Mouse (Mus musculus) G1E (cell line): ENCODE measurements around the gene Il12rb1.

Experiments
- CTCF ChIP-seq: IDR thresholded peaks from 2 replicates; pipeline ENCODE4 v1.5.1; 2012; ENCODE audit warnings: low read depth, low read length, inconsistent platforms, mixed read lengths
- POLR2AphosphoS5 ChIP-seq: IDR thresholded peaks from 2 replicates; pipeline ENCODE4 v1.6.1; 2012; ENCODE audit warnings: low read depth, low read length, inconsistent platforms; ENCODE audit not compliant: insufficient replicate concordance

GRCm38 (mm10) chr8:70790846-70791245 is 17.4 kb upstream of the Il12rb1 start:
- TF ChIP-seq CTCF (no peak), POLR2AphosphoS5 (no peak)
